Mouse (Mus musculus) megakaryocyte, adult 5-6 weeks (primary cell): ENCODE data around the gene Prr23a1. TPM values are rescaled to one million over a fixed set of nuclear protein-coding genes. Genes with fewer than 3 reads are reported as not detected.
"Not testable (repeated sequence)": the region's sequence is repeated elsewhere in the genome, so short reads cannot be mapped to it uniquely, and the experiment has no call there.

ENCODE experiments used
- ATAC-seq: 2 replicates; pipeline ENCODE4 v1.8.0; 2016; ENCODE audit warnings: mild to moderate bottlenecking, inconsistent platforms; ENCODE audit not compliant: poor library complexity, severe bottlenecking
- total RNA-seq, 2 experiments: library from RNA; stranded (forward) in 1 of 2; stranded (reverse) in 1 of 2; fragments of 153-499, 151-499 nt in 1 of 2; fragments of 221-1000, 200-1000 nt in 1 of 2; gene quantifications; 2 replicates each; pipeline versions ENCODE4 v1.2.3 to v1.2.4; 2015 to 2017

Gene Prr23a1
- total RNA-seq (2015) (not detected in 2 replicates), total RNA-seq (2017) (not detected in 2 replicates)

- ATAC-seq: no peak
Measured at GRCm38 (mm10) chr9:98842117-98842516, at the start of gene Prr23a1. Gene Prr23a1 (plus strand): TSS chr9:98842503.

DNA sequence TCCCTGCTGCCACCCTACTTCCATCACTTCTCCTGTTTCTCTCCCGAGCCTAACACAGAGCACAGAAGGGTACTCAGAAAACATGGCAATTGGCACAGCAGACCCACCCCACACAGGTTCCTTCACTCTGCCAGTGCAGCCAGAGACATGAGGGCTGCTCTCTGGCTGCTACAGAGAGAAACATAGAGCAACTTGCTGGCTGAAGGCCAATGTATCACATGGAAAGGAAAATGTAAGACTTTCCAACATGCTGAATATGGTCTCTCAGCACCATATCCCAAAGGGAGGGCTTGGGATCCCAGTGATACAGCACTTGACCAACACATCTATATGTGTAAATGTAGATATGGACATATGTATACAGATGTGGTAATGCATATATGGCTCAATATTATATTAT is 43.3 kb upstream of the Prr23a1 start:
- no peak for ATAC-seq

GRCm38 (mm10) chr9:98803971-98804370 is 38.3 kb upstream of the Prr23a1 start:
- no peak for ATAC-seq

- ATAC-seq: no peak
Measured at GRCm38 (mm10) chr9:98805511-98805910, 36.8 kb upstream of the Prr23a1 start.

- ATAC-seq: no peak
Measured at GRCm38 (mm10) chr9:98805934-98806333, 36.4 kb upstream of the Prr23a1 start.

GRCm38 (mm10) chr9:98807631-98808030 is 34.7 kb upstream of the Prr23a1 start:
- ATAC-seq: no peak

DNA sequence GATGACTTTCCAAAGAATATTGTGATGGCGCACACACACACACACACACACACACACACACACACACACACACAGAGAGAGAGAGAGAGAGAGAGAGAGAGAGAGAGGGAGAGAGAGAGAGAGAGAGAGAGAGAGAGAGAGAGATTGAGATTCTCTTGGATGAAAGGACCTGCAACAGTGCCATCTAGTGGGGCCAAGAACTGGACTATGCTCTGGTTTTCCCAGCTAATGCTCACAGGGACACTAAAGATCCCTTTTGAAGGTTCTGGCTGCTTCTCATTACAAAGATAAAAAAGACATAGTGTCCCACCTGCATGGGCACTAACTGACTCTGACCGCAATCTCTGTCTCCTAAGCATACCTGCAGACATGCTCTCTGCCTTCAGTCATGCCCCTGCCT is 32.8 kb upstream of the Prr23a1 start:
- not testable (repeated sequence) for ATAC-seq

DNA sequence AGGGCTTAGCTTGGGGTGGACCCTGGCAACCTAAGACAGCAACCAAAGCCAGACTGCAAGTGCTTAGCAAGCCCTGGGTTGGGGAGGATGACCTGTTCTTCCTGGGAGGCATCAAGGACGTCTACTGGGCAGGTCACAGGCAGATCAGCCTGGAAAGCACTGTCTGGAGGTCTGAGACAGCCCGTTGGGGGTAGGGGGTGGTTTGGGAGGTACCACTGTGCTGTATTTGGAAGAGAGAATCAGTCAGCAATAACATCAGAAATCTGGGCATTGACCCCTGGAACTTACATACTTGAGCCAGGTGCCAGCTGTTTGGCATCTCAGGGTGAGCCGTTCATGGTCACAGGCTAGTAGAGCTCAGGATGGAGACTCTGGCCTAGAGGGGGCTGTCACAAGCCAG is 26.2 kb upstream of the Prr23a1 start:
- no peak for ATAC-seq

GRCm38 (mm10) chr9:98817592-98817991 is 24.7 kb upstream of the Prr23a1 start:
- ATAC-seq: no peak

GRCm38 (mm10) chr9:98818971-98819370 is 23.3 kb upstream of the Prr23a1 start:
- ATAC-seq: no peak

- ATAC-seq: no peak
Measured at GRCm38 (mm10) chr9:98819481-98819880, 22.8 kb upstream of the Prr23a1 start.

DNA sequence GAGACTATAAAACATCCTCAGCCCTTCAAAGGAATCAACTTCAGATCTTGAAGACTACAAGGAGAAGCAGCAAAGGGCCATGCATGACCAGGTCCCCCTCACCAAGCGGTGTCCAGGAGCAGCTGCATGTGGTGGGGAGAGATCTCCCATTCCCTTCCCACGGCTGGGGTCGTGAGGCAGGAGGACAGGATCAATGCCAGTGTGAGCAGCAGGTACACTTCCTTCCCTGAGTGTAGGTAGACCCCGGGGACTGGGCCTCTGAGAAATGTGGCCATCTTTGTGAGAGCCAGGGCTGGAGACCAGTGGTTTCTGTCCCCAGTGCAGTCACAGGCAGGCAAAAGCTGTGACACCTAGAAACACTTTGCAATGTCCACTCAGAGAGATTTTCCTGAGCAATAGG is 21.8 kb upstream of the Prr23a1 start:
- ATAC-seq: no peak

GRCm38 (mm10) chr9:98821067-98821466 is 21.2 kb upstream of the Prr23a1 start:
- no peak for ATAC-seq

DNA sequence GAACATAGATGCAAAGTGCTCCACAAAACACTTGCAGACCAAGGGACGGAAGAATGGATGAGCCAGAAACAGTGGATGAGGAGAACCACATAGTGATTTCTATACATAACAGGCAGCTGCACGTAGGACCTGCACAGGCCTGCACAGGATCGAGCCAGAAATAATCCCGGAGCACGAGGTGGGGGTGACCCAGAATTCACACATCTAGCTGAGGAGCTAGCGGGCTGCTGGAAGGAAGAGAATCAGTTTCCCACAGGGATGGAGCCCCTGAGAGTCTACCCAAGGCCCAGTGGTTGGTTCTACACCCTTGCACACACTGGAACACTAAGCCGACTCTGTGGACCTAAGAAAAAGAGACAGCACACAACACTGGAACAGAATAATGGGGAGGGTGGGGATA is 18.5 kb upstream of the Prr23a1 start:
- ATAC-seq: no peak

GRCm38 (mm10) chr9:98829508-98829907 is 12.8 kb upstream of the Prr23a1 start:
- ATAC-seq: no peak

DNA sequence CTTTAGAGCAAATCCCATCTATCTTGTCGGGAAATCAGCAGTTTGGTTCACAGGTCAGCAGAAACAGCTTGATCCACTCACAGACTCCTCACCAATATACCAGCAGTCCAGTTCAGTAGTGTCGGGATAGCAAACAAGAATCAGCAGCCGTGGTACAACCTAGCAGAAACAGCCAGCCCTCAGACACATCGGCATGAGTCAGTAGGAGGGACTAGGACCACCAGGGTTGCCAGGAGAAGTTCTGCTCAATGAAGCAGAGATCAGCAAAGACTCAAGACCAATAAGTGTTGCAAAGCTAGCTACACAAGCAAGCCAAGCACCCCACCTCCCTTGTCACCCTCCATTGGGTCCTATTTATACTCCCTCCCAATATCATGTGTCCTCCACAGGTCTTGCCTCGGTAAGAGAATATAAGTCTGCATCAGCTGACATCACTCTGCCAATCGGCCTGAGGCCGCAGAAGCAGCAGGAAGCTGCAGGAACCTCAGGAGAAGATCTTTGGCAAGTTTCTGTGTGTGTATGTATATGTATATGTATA is 4.7 kb upstream of the Prr23a1 start:
- ATAC-seq: no peak

GRCm38 (mm10) chr9:98856210-98856609 is 13.9 kb downstream of the Prr23a1 start, which contains the start of gene Prr23a2:
Gene Prr23a2 (plus strand): TSS chr9:98856494.
- no peak for ATAC-seq

GRCm38 (mm10) chr9:98863463-98863862 is 21.2 kb downstream of the Prr23a1 start:
- ATAC-seq: no peak

- ATAC-seq: no peak
Measured at GRCm38 (mm10) chr9:98864571-98864970, 22.3 kb downstream of the Prr23a1 start, which contains the start of gene Prr23a3. Gene Prr23a3 (plus strand): TSS chr9:98864767.
